Mouse (Mus musculus): ENCODE data around the gene Nin.
"Not testable (repeated sequence)": the region's sequence is repeated elsewhere in the genome, so short reads cannot be mapped to it uniquely, and the experiment has no call there.

Nin gene

DNA sequence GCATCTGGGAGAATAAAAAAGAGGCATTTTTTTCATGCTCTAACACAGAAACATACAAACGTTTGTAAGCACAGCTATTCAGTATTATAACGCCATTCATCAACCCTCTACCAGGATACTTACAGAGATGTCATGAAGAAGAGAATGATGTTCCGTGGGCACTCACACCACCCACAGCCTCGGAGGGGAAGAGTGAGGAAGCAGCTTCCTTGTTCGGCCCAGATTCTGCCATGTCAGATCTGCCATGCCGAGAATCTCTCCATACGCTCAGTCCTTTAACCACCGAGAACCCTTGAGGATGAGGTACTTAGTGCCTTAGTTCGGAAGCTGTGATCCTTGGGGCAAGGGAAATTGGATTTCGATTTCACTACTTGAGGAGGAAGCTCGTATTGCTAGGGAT is at the start of gene Nin:
Gene Nin, minus strand, starts transcription at position 367 of the 400 bp plus-strand sequence.
- DNase-seq (ENCODE audit: low read depth, low spot score): no peak

DNA sequence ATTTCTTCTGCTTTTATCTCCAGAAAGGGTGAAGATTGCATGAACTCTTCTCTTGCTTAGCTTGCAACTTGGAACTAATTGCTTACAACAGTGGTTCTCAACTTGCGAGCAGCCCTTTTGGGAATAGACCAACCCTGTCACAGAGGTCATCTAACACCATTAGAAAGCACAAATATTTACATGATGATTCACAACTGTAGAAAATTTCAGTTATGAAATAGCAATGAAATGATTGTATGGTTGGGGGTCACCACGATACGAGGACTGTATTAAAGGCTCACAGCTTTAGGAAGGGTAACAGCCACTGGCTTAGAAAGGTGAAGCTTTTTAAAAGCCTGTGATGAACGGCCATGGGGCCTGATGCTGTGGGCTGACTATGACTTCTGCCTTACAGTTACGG is 47.5 kb upstream of the Nin start:
- peak; percentile 32 for DNase-seq (ENCODE audit: low read depth, low spot score)

DNA sequence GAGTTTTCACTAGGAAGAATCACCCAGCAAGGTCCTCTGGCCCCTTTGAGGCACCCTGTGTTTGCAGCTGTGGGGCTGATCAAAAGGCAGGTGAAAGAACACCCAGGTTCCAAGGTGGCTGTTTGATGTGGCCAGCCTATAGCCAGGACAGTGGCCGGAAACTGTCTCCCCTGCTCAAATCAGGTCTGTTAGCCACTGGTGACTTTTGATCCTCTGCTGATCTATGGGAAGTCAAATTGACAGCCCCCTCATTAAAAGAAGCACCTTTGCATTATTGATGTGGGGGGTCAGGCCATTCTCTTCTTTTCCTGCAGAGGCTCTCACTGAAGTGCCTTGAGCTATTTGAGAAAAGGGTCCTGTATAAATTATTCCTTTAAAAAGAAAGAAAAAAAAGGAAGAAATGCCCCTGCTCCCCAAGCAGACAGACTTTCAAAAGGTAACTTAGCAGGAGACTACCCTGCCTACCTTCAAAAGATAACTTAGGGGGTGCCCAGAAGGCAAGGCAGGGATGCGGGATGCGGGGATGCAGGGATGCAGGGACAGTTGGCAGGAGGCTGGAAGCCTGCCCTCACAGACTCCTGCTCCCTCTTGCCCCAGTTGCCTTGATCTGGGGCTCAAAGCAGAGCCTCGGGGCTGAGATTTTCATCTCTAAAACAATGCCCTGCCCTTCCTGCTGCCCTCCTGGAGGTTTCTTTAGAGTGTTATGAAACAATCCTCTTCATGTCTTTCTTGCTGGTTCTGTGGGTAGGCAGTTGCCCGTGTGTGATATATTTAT is 44.0 kb upstream of the Nin start:
- DNase-seq (ENCODE audit: low read depth, low spot score): no peak

- no peak for DNase-seq (ENCODE audit: low read depth, low spot score)
Observed at GRCm38 (mm10) chr12:70156222-70156621, 42.7 kb upstream of the Nin start.

DNA sequence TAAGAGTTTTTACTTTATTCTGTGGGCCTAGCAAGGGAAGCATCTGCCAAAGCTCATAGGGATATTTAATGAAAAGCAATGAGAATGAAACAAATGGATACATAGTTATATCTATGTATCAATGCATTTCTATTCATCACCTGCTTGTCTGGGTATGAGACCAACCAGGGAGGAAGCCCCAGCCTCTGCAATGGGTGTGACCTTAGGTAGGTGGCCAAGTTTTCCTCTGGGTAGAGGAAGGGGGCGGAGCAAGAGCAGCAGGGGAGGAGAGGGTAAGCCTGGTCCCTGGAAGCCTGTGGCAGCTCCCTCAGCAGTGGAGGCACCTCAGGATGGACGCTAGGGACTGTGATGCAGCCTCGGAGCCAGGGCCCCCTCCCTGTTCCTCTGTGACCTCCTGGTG is 40.3 kb upstream of the Nin start, which contains the start of gene Abhd12b:
Gene Abhd12b, plus strand, starts transcription at position 301 of the 400 bp plus-strand sequence.
- DNase-seq (ENCODE audit: low read depth, low spot score): no peak

DNA sequence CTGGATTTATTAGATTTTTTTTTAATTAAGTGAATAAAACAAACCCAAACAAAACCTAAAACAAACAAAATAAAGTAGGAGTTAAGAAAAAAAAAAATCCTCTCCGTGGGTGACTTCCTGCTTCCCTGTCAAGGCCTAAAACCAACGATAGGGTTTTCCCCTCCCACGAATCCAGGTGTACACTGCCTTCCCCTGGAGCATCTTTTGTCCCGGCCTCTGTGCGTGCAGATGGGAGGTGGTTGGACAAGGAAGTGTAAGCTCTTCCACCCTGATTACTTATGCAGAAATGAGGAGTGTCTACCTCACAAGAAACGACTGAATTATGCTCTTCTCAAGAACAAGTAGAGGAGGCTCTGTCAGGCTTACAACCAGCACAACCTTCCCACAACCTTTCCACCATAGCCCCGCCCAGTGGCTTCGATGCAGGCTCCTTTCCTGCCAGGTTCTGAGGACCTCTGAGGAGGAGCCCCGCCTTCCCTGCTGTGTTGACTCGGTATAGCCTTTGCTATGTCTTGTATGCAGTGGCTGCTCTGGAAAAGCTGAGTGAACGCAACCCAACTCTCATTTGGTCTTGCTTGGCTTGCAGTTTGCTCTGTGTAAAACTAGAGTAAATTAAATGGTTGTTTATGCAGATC is 35.2 kb upstream of the Nin start:
- DNase-seq (ENCODE audit: low read depth, low spot score): peak; percentile 13

GRCm38 (mm10) chr12:70147986-70148630 is 34.6 kb upstream of the Nin start:
- DNase-seq (ENCODE audit: low read depth, low spot score): no peak

GRCm38 (mm10) chr12:70145586-70145985 is 32.1 kb upstream of the Nin start:
- no peak for DNase-seq (ENCODE audit: low read depth, low spot score)

DNA sequence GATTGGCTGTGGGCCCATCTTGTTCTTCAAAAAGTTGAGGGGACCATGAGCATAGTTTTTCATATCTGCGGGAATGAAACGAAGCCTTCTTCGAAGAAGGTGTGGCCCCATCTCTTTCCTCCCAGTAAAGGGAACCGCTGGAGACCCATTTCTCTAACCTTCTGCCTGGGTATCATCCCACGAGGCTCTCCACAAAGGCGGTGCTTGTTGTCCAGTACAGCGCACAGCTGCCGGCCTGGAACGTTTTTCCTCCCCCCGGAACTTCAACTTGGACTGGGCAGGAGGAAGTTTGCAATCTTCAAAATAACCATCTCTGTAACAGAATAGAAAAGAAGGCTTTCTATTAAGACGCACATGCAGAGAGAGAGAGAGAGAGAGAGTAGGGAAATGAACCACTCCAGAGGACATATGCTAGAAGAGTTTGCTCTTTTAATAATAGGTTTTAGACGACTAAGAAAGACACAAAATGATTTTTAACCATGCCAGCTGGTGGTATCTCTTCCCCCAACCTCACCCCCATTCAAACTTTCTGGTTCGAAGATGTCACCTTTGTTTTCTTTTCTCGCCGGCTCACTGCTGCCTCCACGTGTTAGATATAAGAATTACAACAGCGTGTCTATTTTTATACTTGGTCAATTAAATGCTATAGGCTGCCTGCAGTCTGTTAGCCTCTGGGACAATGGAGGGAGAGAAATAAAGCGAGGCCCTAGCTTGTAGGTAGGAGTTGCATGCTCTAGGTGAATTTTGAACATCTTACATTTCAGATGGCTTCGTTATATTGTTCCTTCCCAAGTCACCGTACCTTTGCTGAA is 31.3 kb upstream of the Nin start:
- peak; percentile 76 for DNase-seq (ENCODE audit: low read depth, low spot score)

GRCm38 (mm10) chr12:70144106-70144587 is 30.6 kb upstream of the Nin start:
- DNase-seq (ENCODE audit: low read depth, low spot score): not testable (repeated sequence)

DNA sequence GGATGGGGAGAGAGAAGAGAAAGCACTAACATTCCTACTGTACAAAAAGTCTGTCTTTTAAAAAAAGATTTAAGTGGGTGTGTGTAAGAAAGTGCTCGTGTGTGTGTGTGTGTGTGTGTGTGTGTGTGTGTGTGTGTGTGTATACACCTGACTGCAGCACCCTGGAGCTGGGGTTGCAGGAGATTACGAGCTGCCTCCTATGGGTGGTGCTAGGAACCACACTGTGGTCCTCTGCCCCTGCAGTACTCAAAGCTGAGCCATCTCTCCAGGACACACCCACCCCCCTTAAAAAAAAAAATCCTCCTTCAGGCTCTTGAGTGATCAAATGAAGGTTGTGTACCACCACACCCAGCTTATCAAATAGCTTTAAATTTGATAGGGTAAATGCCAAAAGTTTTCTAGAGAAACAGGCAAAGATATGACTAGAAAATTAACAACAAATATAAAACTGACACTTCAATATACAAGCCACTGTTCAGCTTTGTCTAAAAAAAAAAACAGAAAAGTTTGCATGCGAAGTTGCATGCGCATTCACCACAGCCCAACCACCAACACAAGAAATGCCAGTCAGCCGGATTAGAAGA is 27.6 kb upstream of the Nin start:
- no peak for DNase-seq (ENCODE audit: low read depth, low spot score)

DNA sequence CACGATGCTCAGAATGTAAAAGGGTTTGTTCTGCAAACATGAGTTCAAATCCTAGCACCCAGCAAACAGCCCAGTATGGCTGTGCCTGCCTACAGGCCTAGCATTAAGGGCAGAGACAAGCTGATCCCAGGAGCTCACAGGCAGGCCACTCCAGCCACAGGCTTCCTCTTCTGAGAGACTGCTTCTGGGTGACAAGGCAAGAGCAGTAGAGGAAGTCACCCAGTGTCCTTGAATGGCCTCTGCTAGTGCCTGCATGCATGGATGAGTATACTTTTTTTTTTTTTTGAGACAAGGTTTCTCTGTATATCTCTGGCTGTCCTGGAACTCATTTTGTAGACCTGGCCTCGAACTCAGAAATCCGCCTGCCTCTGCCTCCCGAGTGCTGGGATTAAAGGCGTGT is 27.0 kb upstream of the Nin start:
- no peak for DNase-seq (ENCODE audit: low read depth, low spot score)

- no peak for DNase-seq (ENCODE audit: low read depth, low spot score)
Observed at GRCm38 (mm10) chr12:70139871-70140270, 26.4 kb upstream of the Nin start.

- no peak for DNase-seq (ENCODE audit: low read depth, low spot score)
Observed at GRCm38 (mm10) chr12:70137626-70138025, 24.1 kb upstream of the Nin start.

DNA sequence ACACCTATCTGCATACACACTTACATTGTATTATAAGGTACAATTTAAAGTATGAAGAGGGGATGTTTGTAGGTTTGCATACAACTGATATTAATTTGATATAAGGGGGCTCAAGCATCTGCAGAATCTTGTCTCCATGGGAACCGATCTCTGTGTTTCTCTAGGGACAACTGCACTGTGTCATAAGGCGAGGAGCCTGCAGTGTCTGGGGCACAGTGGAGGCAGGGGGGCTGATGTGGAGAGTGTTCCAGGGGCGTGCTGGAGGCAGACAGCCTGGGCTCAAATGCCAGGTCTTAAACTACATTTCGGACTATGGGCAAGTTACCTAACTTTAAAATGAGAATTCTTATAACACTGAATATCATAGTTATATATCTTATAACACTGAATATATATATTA is 23.6 kb upstream of the Nin start:
- DNase-seq (ENCODE audit: low read depth, low spot score): no peak

DNA sequence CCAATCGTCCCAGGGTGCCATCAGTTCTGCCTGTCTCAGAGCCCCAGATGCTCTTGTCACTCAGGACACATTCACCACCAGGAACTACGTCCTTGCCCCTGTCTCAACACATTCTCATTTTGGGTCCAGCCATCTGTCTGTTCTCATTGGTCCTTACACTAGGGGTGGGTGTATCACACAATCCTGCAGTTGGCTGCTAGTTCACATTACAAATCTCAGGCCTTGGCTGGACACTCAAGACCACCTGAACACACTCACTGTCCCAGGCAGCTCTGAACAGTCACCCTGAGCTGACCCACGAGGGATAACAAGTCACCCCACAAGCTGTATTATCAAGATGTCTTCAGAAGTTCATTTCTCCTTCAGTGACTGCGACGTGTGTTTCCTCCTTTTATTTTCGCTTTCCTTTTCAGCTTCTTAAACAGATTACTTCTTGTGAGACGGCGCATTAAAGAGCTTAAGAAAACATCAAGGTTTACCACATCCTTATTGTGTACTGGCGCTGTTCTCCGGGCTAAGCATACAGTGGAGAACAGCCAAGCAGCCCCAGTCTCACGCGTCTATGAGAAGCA is 22.8 kb upstream of the Nin start:
- DNase-seq (ENCODE audit: low read depth, low spot score): no peak

GRCm38 (mm10) chr12:70134627-70135235 is 21.2 kb upstream of the Nin start:
- DNase-seq (ENCODE audit: low read depth, low spot score): no peak

DNA sequence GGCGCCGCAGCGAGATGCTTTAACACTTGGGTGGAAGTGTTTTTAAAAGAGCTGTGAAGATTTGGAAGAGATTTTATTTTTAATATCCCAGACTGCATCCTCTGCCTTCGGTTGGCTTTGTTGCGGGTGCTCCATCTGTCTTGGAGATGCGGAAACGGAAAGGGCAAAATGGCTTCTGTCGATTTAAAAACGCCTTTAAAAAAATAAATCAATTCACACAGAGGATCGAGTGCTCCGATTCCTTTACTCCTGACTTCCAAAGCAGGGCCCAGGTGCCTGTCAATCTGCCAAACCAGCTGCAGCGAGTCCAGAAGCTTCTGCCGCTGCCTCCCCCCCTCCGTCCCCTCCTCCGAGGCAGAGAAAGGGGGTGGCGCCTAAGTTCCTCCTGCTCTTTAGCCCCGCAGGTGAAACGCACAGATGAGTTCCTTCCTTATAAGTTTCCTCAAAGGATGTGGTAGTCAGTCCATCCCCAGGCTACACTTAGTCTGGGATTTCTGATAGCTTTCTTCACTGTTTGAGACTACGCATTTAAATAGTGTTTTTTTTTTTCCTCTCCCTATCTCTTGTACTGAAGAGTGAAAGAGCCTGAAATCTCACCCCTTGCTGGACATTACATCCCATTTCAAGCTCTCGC is 17.6 kb upstream of the Nin start:
- no peak for DNase-seq (ENCODE audit: low read depth, low spot score)

DNA sequence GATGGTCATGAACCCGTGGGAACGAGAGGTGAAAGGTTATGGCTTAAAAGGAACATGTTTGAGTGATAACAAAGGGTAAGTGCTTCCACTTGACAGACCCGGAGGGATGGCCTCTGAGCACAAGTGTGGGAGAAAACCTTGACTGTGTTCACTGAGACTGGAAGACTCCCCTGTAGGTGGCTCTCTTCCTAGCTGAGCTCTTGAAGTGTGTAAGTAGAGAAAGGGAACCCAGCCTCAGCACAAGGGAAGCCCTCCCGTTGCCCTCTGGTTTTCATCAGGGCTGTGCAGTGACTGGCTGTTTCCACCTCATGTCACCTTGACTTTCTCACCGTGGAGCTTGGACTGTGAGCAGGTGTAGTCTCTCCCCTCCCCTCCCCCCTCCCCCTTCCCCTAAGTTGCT is 15.6 kb upstream of the Nin start:
- no peak for DNase-seq (ENCODE audit: low read depth, low spot score)

GRCm38 (mm10) chr12:70126626-70127025 is 13.1 kb upstream of the Nin start:
- peak; percentile 94 for DNase-seq (ENCODE audit: low read depth, low spot score)
